Mouse (Mus musculus) small intestine, adult 2 months (tissue): ENCODE measurements around the gene Gins2.

ENCODE experiments used
- CTCF ChIP-seq: fragments of 200-500 bp; IDR thresholded peaks from 2 replicates; pipeline ENCODE4 v1.5.1; 2012; ENCODE audit warnings: low read depth, mild to moderate bottlenecking, control low read depth, inconsistent platforms, low read length, moderate library complexity, mixed read lengths; ENCODE audit not compliant: insufficient replicate concordance, insufficient read length; ENCODE audit errors: extremely low read depth
- POLR2A ChIP-seq: fragments of 200-500 bp; IDR thresholded peaks from 2 replicates; pipeline ENCODE4 v1.6.1; 2012; ENCODE audit warnings: low read depth, mild to moderate bottlenecking, control low read depth, inconsistent platforms, low read length, moderate library complexity

GRCm38 (mm10) chr8:120548313-120548761 lies 40.8 kb downstream of the Gins2 start:
- TF ChIP-seq CTCF: no peak
- no peak for TF ChIP-seq POLR2A
